Mouse (Mus musculus) embryonic stem cell, embryonic (primary cell): ENCODE results near the gene Arpc4.

ENCODE experiments used
- CTCF ChIA-PET, 4 experiments: fragments of 300-600 bp in 2 of 4; fragments of 350-600 bp in 2 of 4; sonication (Branson Sonifier 250); formaldehyde crosslinking; loops; one replicate each; lab custom pipeline; 2022; ENCODE audit warnings: inconsistent platforms in 2 of 4; lab: Charles Lee
- POLR2A ChIA-PET, 4 experiments: fragments of 300-600 bp in 2 of 4; fragments of 350-600 bp in 2 of 4; sonication (Branson Sonifier 250); formaldehyde crosslinking; loops; one replicate each; lab custom pipeline; 2022; ENCODE audit warnings: antibody characterized with exemption in 4 of 4, inconsistent platforms in 1 of 4; lab: Charles Lee

The Arpc4 gene

GRCm38 (mm10) chr6:113351653-113352052 lies 26.3 kb upstream of the Arpc4 start:
- CTCF ChIA-PET = interaction anchor here in 2 of 4 experiments (0.6 to 1.3 kb wide), 2 partner anchors 10 to 15 kb away, joined by 3 read pairs; no protein-coding TSS in a partner anchor
- POLR2A ChIA-PET = interaction anchor here (0.7 to 3.5 kb wide), 12 partner anchors 9 to 45 kb away, joined by 3 to 19 read pairs (median 4); partner anchors contain the start of gene Ogg1 (in 1 of the 4)

- POLR2A ChIA-PET = interaction anchor here (0.6 to 2.8 kb wide), 15 partner anchors 9 to 344 kb away, joined by 3 to 14 read pairs (median 3); partner anchors contain the start of genes Camk1 (in 3 of the 4) and Tatdn2 (in 1 of the 4)
These were observed 25.1 kb upstream of the Arpc4 start for GRCm38 (mm10) chr6:113352820-113353219.

DNA sequence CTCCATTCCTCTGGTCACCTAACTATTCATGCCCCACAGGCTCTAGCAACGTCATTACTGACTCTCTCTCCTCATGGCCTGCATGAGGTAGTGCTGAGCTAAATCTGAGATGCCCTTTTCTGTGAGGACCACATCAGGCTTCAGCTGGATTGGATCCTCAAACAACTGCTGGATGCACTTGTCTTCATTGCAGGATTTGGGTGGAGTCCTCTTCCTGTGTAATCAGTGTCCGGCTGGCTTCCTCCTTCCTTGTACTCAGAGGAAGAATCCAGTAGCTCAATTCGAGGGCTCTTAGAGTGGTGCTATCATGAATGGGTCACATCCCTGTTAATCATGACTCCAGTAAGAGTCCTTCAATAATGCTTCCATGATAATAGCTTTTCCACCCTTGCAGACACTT lies 24.2 kb upstream of the Arpc4 start:
- ChIA-PET CTCF (interaction anchor here in 2 of 4 experiments (0.6 to 0.7 kb wide), 2 partner anchors 49 to 59 kb away, joined by 3 to 4 read pairs; no protein-coding TSS in a partner anchor), POLR2A (interaction anchor here in 2 of 4 experiments (0.7 to 2.8 kb wide), 7 partner anchors 8 to 84 kb away, joined by 3 to 14 read pairs (median 6); partner anchors contain the start of gene Camk1 (in 2 of the 2))

More at GRCm38 (mm10) chr6:113352820-113353219, 25.1 kb upstream of the Arpc4 start:
- CTCF ChIA-PET = interaction anchor here in 1 of 4 experiments (0.6 to 1.3 kb wide), 3 partner anchors 9 to 174 kb away, joined by 3 to 4 read pairs (median 3); partner anchors contain the start of gene Jagn1

DNA sequence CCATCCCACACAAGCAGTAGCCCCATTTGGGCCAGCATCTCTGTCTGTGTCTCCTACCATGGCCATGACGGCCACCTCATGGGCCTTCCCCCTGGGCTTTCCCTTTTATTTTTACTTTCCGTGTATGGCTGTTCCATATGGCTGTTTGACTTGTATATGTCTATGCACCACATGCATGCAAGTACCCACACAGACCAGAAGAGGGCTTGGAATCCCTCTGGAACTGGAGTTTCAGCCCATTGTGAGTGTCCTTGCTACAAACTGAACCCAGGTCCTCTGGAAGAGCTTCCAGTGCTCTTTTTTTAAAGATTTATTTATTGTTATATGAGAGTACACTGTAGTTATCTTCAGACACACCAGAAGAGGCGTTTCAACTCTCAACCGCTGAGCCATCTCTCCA lies 16.4 kb upstream of the Arpc4 start:
- ChIA-PET CTCF (interaction anchor here (0.6 to 1.4 kb wide), 5 partner anchors 9 to 39 kb away, joined by 3 to 11 read pairs (median 3); no protein-coding TSS in a partner anchor), POLR2A (interaction anchor here in 3 of 4 experiments (0.8 to 2.4 kb wide), 9 partner anchors 8 to 35 kb away, joined by 3 to 8 read pairs (median 3); partner anchors contain the start of gene Camk1 (in 2 of the 3))

GRCm38 (mm10) chr6:113362241-113362640 lies 15.7 kb upstream of the Arpc4 start:
- ChIA-PET CTCF (interaction anchor here (0.6 to 1.4 kb wide), 4 partner anchors 10 to 40 kb away, joined by 3 to 11 read pairs (median 3); no protein-coding TSS in a partner anchor), POLR2A (interaction anchor here in 3 of 4 experiments (0.8 to 2.4 kb wide), 13 partner anchors 9 to 56 kb away, joined by 3 to 8 read pairs (median 3); partner anchors contain the start of gene Camk1 (in 3 of the 3))

DNA sequence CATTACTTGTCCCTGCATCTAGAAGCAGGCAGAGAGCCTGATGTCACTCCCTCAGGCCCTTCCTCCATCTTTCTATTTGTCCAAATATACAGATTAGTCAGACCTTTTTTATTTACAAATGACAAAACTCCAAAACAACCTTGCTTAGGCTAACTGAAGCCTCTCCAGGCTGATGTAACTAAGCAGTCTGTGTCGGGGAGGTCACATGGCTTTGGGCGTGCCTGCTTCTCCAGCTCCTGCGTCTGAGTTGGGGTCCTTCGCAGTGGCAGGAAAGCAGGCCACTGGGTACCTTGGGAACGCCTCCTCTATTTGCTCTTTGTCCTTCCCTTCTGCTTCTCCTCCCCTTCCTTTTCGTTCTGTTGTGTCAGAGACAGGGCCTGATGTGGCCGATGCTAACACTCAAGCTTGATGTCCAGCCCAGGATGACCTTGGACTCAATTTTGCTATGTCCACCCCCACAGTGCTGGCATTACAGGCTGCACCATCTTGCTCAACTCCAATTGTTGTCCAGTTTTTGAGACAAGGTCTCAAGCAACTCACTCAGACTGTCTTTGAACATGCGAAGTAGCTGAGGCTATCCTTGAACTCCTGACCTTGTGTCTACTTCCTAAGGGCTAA lies 13.3 kb upstream of the Arpc4 start:
- ChIA-PET CTCF (interaction anchor here in 1 of 4 experiments (0.8 kb wide), 1 partner anchor 63 kb away, joined by 3 read pairs; no protein-coding TSS in a partner anchor), POLR2A (interaction anchor here in 3 of 4 experiments (0.6 to 4.8 kb wide), 24 partner anchors 9 to 665 kb away, joined by 3 to 26 read pairs (median 4); partner anchors contain the start of genes Camk1 (in 2 of the 3), Brpf1 (in 1 of the 3) and Ogg1 (in 1 of the 3))

DNA sequence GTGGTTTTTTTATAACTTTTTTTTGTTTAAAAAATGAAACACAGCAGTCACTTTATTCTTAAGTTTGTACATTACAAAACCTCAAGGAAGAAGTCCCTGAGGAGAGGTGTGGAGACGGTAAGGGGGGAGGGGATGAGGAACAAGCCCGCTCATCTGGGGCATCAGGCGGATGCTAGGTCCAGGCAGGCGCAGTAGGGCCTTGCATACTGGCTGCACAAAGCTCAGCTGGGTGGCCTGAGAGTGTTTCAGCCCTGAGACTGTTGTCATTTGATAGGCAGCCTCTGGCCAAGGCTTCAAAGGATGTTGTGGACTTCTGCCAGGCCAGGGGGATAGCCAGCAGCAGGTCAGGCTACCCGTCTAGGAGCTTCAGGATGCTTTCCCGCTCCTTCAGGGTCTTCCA lies 11.3 kb upstream of the Arpc4 start:
- CTCF ChIA-PET = no interaction called here
- POLR2A ChIA-PET = interaction anchor here (0.7 to 7.2 kb wide), 27 partner anchors 9 to 321 kb away, joined by 3 to 65 read pairs (median 7); partner anchors contain the start of genes Arpc4 (in 2 of the 4), Brpf1 (in 2 of the 4), Camk1 (in 2 of the 4) and Thumpd3 (in 1 of the 4)

DNA sequence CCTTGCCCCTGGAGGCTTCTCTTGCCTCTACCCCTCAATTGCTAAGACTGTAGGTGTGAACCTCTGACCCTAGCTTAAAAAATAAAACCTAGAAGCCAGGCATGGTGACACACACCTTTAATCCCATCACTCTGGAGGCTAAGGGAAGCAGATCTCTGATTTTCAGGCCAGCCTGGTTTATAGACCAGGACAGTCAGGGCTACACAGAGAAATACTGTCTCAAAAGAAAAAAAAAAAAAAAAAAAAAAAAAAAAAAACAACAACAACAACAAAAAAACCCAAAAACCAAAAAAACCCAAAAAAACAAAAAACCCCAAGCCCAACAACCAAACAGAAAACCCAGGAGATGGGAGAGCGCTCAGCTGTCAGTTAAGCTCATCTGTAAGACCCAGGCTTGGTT lies 10.3 kb upstream of the Arpc4 start:
- ChIA-PET CTCF (interaction anchor here in 3 of 4 experiments (0.7 to 1.9 kb wide), 7 partner anchors 12 to 199 kb away, joined by 3 to 5 read pairs (median 3); partner anchors contain the start of gene Ogg1 (in 1 of the 3)), POLR2A (interaction anchor here (0.6 to 7.2 kb wide), 57 partner anchors 8 to 329 kb away, joined by 3 to 65 read pairs (median 5); partner anchors contain the start of genes Camk1 (in 3 of the 4), Arpc4 (in 2 of the 4), Brpf1 (in 2 of the 4) and Rpusd3 (in 2 of the 4))

DNA sequence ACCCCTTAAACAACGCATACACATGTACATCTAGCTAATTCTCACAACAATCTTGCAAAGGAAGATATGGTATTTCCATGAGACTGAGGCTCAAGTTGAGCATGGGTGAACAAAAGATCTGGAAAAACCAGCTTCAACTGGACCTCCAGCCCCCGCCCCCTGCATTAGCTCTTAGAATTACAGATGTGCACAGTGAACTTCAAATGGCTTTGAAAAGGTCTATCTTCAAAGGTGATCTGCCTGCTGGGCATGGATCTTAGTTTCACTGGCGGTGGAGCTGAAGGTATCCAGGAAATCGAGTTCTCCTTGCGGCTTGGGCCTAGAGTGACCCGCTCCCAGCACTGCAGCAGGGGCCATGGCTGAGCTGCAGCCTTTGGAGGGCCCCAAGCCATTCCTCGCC lies 9.8 kb upstream of the Arpc4 start:
- POLR2A ChIA-PET = interaction anchor here (0.5 to 7.2 kb wide), 58 partner anchors 8 to 330 kb away, joined by 3 to 65 read pairs (median 4); partner anchors contain the start of genes Arpc4 (in 2 of the 4), Brpf1 (in 2 of the 4), Camk1 (in 2 of the 4) and Rpusd3 (in 2 of the 4)
- CTCF ChIA-PET = interaction anchor here (0.6 to 1.9 kb wide), 9 partner anchors 11 to 199 kb away, joined by 3 to 7 read pairs (median 3); partner anchors contain the start of gene Ogg1 (in 1 of the 4)

GRCm38 (mm10) chr6:113368577-113368976 lies 9.3 kb upstream of the Arpc4 start:
- CTCF ChIA-PET = interaction anchor here in 3 of 4 experiments (0.6 to 1.9 kb wide), 5 partner anchors 11 to 72 kb away, joined by 3 to 7 read pairs (median 5); no protein-coding TSS in a partner anchor

DNA sequence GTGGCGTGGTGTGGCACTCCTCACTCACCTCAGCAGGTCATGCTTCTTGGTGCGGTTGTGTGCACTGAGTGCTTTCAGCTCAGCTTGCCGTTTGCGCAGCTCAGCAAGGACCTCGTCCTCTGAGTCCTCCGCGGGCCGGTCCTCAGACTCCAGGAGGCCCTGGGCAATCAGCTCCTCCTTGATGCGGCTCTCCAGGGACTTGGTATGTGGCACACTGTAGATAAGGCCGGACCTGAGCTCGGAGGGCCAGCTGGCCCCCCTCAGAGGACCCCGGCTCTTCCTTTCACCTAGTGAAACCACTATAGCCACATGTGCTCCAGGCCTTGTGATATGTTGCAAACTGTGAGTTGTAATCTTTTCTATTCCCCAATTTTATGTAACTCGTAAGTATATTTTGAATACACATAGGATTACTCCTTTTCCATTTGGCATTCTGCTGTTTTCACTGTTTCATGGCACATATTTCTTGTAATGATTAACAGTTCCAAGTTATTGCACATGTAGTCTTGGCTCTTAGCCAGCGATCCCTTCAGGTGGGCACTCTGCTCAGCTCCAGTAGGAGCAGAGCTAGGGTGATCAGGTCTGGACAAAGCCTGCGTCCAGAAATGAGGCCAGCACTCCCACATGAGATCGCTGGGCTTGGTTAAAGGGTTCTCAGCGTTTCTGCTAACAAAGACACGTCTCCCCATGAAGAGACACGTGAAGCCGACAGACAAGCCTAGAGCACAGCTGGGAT lies 7.6 kb upstream of the Arpc4 start:
- ChIA-PET POLR2A (interaction anchor here in 2 of 4 experiments (0.6 to 7.2 kb wide), 16 partner anchors 7 to 324 kb away, joined by 3 to 65 read pairs (median 6); partner anchors contain the start of genes Arpc4 (in 2 of the 2), Camk1 (in 1 of the 2) and Thumpd3 (in 1 of the 2)), CTCF (interaction anchor here in 1 of 4 experiments (0.9 to 1.6 kb wide), 3 partner anchors 11 to 22 kb away, joined by 3 to 4 read pairs (median 3); no protein-coding TSS in a partner anchor)

More at GRCm38 (mm10) chr6:113368577-113368976, 9.3 kb upstream of the Arpc4 start:
- POLR2A ChIA-PET = interaction anchor here (0.5 to 7.2 kb wide), 52 partner anchors 7 to 345 kb away, joined by 3 to 65 read pairs (median 5); partner anchors contain the start of genes Arpc4 (in 2 of the 4), Brpf1 (in 2 of the 4), Camk1 (in 2 of the 4) and Rpusd3 (in 2 of the 4)

DNA sequence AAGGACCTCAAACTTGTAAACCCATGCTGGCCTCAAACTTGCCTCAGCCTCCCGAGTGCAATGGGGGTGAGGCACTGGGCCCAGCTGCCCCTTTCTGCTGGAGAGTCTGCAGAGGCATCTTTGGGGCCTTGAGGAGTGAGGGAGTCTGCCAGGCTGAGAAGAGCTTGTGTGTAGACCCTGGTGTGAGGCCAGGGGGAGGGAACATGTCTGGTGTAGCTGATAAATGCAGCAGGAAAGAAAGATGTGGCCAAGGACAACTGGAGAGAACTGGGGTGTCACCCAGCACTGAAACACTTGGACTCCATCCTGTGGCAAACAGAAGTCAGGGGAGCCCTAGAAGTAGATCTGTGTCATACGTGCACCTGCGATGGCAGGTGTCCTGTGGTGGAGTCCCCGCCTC lies 4.4 kb upstream of the Arpc4 start:
- ChIA-PET CTCF (interaction anchor here in 1 of 4 experiments (0.6 kb wide), 1 partner anchor 305 kb away, joined by 4 read pairs; no protein-coding TSS in a partner anchor), POLR2A (interaction anchor here (0.6 to 3.5 kb wide), 9 partner anchors 9 to 31 kb away, joined by 3 to 22 read pairs (median 7); partner anchors contain the start of gene Camk1 (in 1 of the 4))

- ChIA-PET POLR2A (interaction anchor here in 3 of 4 experiments (0.6 to 2.0 kb wide), 6 partner anchors 9 to 297 kb away, joined by 3 to 12 read pairs (median 6); no protein-coding TSS in a partner anchor), CTCF (no interaction called here)
These were observed 781 bp upstream of the Arpc4 start for GRCm38 (mm10) chr6:113377172-113377495.

DNA sequence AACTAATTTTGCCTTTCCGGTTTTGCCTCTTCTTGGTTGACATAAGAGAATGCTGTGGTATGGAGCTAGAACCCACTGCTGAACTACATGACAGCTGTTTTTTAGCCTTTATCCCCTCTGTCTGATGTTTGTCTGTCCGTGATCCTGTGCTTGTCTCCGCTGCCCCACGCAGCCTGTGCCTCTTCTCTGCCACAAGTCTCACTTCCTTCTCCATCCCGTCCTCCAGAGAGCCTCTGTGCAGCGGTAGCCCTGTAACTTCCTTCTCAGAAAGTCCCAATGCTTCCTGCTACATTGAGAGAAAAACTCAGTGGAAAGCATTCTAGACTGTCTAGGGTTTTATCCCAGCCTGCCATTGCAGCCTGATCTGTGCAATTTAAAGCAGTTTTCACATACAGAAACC lies 1.3 kb downstream of the Arpc4 start:
- ChIA-PET POLR2A (interaction anchor here in 3 of 4 experiments (0.9 to 8.2 kb wide), 11 partner anchors 9 to 73 kb away, joined by 3 to 82 read pairs (median 5); partner anchors contain the start of genes Ttll3 (in 3 of the 3) and Jagn1 (in 1 of the 3)), CTCF (interaction anchor here in 1 of 4 experiments (1.7 kb wide), 1 partner anchor 11 kb away, joined by 3 read pairs; no protein-coding TSS in a partner anchor)

- ChIA-PET POLR2A (interaction anchor here (0.5 to 8.2 kb wide), 19 partner anchors 8 to 334 kb away, joined by 3 to 82 read pairs (median 4); partner anchors contain the start of genes Ttll3 (in 3 of the 4), Rpusd3 (in 1 of the 4) and Thumpd3 (in 1 of the 4)), CTCF (interaction anchor here (0.6 to 2.5 kb wide), 9 partner anchors 8 to 312 kb away, joined by 3 to 7 read pairs (median 3); partner anchors contain the start of gene Ttll3 (in 1 of the 4))
These were observed 2.6 kb downstream of the Arpc4 start for GRCm38 (mm10) chr6:113380480-113380879.

DNA sequence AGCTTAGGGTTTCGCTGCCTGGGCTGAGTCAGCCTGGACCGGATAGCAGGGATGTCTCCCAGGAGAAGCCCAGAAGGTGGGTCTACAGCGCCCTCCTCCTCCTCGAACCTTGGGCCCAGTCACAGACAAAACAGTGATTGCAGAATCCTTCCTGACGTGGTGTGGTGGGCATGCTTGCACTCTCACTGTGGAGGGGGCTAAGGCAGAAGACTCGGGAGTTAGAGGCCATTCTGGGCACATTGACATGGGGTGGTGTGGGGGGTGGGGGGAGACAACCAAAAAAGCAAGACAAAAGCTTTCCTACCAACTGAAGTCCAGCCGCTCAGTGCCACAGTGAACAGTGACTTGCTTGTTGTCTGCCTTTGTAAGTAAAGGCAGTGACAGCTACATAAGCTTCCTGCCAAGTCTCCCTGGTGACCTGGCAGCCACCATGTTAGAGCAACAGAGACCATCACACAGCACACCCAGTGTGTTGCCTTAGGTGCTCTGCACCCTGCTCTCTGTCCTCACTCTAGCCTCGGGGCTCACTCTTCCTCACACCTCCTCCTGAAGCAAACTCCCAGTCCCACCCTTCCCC lies 6.5 kb downstream of the Arpc4 start:
- CTCF ChIA-PET = interaction anchor here in 2 of 4 experiments (0.7 to 1.8 kb wide), 6 partner anchors 10 to 43 kb away, joined by 3 to 6 read pairs (median 4); no protein-coding TSS in a partner anchor
- POLR2A ChIA-PET = interaction anchor here (0.6 to 8.2 kb wide), 14 partner anchors 8 to 218 kb away, joined by 3 to 82 read pairs (median 5); partner anchors contain the start of gene Ttll3 (in 1 of the 4)
